Mouse (Mus musculus) heart, postnatal 0 days (tissue): ENCODE data around the gene Rnf126. TPM values are rescaled to one million over a fixed set of nuclear protein-coding genes. Genes with fewer than 3 reads are reported as not detected.

Experiments
- ATAC-seq: fragments of 200-750 bp; cut with Nextera tagmentation; 2 replicates; pipeline ENCODE4 v1.8.0; 2017; ENCODE audit warnings: low read depth, moderate number of reproducible peaks, moderate library complexity; ENCODE audit not compliant: insufficient read depth
- DNase-seq: peaks from one replicate; pipeline ENCODE4 v3.0.0-alpha.2; 2016; ENCODE audit warnings: low spot score
- H3K27ac ChIP-seq: fragments of 300-500 bp; sonication (generic); 2 replicates; pipeline ENCODE4 v1.5.1; 2014; ENCODE audit warnings: low read depth, mild to moderate bottlenecking
- H3K27me3 ChIP-seq: fragments of 300-500 bp; sonication (generic); 2 replicates; pipeline ENCODE4 v1.6.1; 2014; ENCODE audit warnings: low read length, mixed read lengths; ENCODE audit not compliant: control insufficient read depth, insufficient read depth
- H3K36me3 ChIP-seq: fragments of 300-500 bp; sonication (generic); replicated peaks from 2 replicates; pipeline ENCODE4 v1.6.1; 2014; ENCODE audit warnings: low read length, mixed read lengths; ENCODE audit not compliant: control insufficient read depth, insufficient read depth
- H3K4me1 ChIP-seq: fragments of 300-500 bp; sonication (generic); 2 replicates; pipeline ENCODE4 v1.6.1; 2014; ENCODE audit warnings: antibody characterized with exemption; ENCODE audit not compliant: control insufficient read depth, insufficient read depth
- H3K4me2 ChIP-seq: fragments of 300-500 bp; sonication (generic); 2 replicates; pipeline ENCODE4 v1.6.1; 2014; ENCODE audit warnings: low read depth, mild to moderate bottlenecking, low read length, moderate library complexity
- H3K4me3 ChIP-seq: fragments of 300-500 bp; sonication (generic); 2 replicates; pipeline ENCODE4 v1.5.1; 2014; ENCODE audit warnings: low read depth, low read length
- H3K9ac ChIP-seq: fragments of 300-500 bp; sonication (generic); replicated peaks from 2 replicates; pipeline ENCODE4 v1.6.1; 2014; ENCODE audit warnings: low read depth, low read length, mixed read lengths
- H3K9me3 ChIP-seq: fragments of 300-500 bp; sonication (generic); replicated peaks from 2 replicates; pipeline ENCODE4 v1.6.1; 2016; ENCODE audit warnings: low read length; ENCODE audit not compliant: control insufficient read depth
- CTCF ChIP-seq: IDR thresholded peaks from 2 replicates; pipeline ENCODE4 v1.5.1; 2016; ENCODE audit warnings: antibody characterized with exemption, control low read depth, low read depth
- EP300 ChIP-seq: IDR thresholded peaks from 2 replicates; pipeline ENCODE4 v1.6.1; 2016; ENCODE audit warnings: antibody characterized with exemption, low read depth
- WGBS: fragments of 180-500 bp; shearing (Covaris S2); extraction: QIAGEN DNeasy Blood & Tissue Kit; methylation state at CpG from one replicate; pipeline ENCODE4 v1.1.7; 2014; 5-methylcytosine and 5-hydroxymethylcytosine counted together
- polyA plus RNA-seq: library from polyadenylated mRNA; unstranded; fragments of >200 nt; fragmentation: Nextera tagmentation; extraction: Ambion mirVana; gene quantifications from 2 replicates; pipeline ENCODE4 v1.2.1, GENCODE M21; 2015
- total RNA-seq: library from RNA; depleted of rRNA; stranded (reverse); fragments of >200 nt; gene quantifications from 2 replicates; pipeline ENCODE4 v1.2.3, GENCODE M21; 2014; ENCODE audit warnings: low replicate concordance

Rnf126 gene
- total and polyA plus RNA-seq, 2 experiments from 2014 or later = 37.6 to 38.6 TPM

DNA sequence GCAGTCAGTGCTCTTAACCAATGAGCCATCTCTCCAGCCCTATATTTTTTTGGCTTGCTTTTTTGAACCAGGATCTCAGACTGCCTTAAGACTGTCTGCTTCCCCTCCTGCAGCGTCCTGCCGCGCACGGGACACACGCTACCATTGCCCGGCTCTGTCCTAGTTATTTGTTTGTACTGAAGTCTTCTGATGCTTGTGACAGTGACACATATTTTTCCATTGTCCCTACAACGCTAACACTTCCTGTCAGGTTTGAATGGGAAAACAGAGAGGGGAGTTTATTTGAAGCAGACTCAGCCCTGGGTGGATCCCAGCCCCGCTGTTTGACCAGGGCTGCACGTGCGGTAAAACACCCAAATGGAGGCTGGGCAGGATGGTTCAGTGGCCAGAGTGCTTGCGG lies 42.0 kb upstream of the Rnf126 start:
- Histone ChIP-seq H3K9ac (no peak overlapping the region), H3K4me3 (no peak overlapping the region)

DNA sequence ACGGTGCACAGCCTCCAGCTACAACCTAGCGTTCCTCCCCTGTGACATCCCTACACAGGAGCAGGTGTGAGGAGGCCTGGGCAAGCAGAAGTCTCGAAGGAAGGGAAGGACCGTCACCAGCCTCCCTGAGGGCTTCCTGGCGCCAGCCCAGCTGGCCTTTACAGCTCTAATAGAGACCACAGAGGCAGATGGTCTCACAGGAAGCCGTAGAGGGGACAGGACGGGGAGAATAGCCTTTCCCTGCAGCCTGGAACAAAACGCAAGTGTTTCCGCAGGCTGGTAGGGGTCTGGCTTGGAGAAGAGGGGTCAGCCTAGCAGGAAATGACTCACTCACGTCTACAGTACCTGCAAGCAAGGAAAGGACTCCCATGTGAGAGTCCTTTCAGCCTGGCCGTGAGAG lies 41.1 kb upstream of the Rnf126 start:
- WGBS = 57% methylated on average over 11 of the region's 11 CpGs
- Histone ChIP-seq H3K4me2 (peak overlapping the region; percentile 44), H3K4me1 (peaks cover 5% of the 10 kb centered on the region; the same call in 1 of the 2 replicates), H3K9me3 (no peaks in the 10 kb centered on the region), H3K4me3 (no peak overlapping the region), H3K9ac (no peak overlapping the region), H3K36me3 (no peaks in the 10 kb centered on the region; the same call in none of the 2 replicates), H3K27ac (peak overlapping the region; percentile 81), H3K27me3 (no peaks in the 10 kb centered on the region)
- ATAC-seq = no peak
- TF ChIP-seq CTCF (no peak), EP300 (peak; percentile 80)
- no peak for DNase-seq

More for the DNA sequence above, 42.0 kb upstream of the Rnf126 start:
- 62% methylated on average over 11 of the region's 11 CpGs for WGBS
- no peak for TF ChIP-seq CTCF
- no peak for TF ChIP-seq EP300
- no peaks in the 10 kb centered on the region for H3K27me3 ChIP-seq
- no peaks in the 10 kb centered on the region for H3K9me3 ChIP-seq
- ATAC-seq (no peak), DNase-seq (no peak)
- peaks cover under 1% of the 10 kb centered on the region; the same call in 1 of the 2 replicates for H3K4me1 ChIP-seq
- H3K4me2 ChIP-seq = no peak overlapping the region; the same call in 1 of the 2 replicates
- H3K36me3 ChIP-seq = no peaks in the 10 kb centered on the region; the same call in none of the 2 replicates
- peak overlapping the region; percentile 81 for H3K27ac ChIP-seq

DNA sequence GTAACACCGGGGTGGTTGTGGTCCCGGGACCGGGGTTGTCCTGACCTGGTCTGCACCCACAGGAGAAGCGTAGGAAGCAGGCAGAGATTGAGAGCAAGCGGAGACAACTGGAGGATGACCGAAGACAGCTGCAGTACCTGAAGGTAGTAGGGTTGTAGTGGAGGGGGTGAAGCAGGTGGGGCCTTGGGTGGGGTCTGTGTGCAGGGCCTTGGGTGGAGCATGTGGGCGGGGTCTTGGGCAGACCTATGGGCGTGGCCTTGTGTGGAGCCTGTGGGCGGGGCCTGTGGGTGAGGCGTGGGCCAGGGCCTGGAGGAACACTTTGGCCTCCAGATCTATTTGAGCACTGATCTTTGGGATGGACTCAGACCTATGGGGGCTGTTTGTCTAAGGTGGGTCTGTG lies 40.2 kb upstream of the Rnf126 start:
- H3K4me1 ChIP-seq = peaks cover 13% of the 10 kb centered on the region; the same call in 1 of the 2 replicates

DNA sequence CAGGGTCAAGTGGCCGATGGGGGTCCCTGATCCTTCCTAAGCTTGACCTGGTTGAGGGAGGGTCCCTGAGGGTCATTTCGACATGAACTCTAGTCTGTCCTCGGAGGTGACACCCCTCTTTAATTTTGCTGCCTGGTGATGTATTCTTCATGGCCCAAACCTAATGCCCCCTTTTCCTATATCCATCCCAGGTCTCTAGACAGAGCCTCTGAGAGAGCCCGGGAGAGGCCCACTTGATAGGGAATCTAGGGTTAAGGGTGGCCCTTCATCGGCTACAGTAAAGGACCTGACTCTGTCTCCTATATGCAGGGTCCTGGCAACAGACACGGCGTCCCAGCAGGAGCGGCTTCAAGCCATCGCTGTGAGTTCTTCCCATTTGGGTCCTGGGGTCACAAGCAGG lies 39.6 kb upstream of the Rnf126 start:
- 0 out of 2 replicates have a peak overlapping the region, but pooled peaks have one; percentile 9 for H3K4me3 ChIP-seq
- peak overlapping the region; percentile 81 for H3K27ac ChIP-seq
- TF ChIP-seq EP300 = no peak
- ATAC-seq (no peak), DNase-seq (no peak)
- H3K27me3 ChIP-seq = no peaks in the 10 kb centered on the region
- peak overlapping the region; percentile 44 for H3K4me2 ChIP-seq
- no peaks in the 10 kb centered on the region; the same call in 1 of the 2 replicates for H3K36me3 ChIP-seq
- 70% methylated on average over 9 of the region's 9 CpGs for WGBS
- H3K4me1 ChIP-seq = peaks cover 18% of the 10 kb centered on the region; the same call in 1 of the 2 replicates
- no peaks in the 10 kb centered on the region for H3K9me3 ChIP-seq
- H3K9ac ChIP-seq = no peak overlapping the region

More for the DNA sequence above, 40.2 kb upstream of the Rnf126 start:
- DNase-seq (no peak), ATAC-seq (no peak)
- Histone ChIP-seq H3K9me3 (no peaks in the 10 kb centered on the region), H3K27ac (peak overlapping the region; percentile 81), H3K4me3 (peak overlapping the region; percentile 9; the same call in 1 of the 2 replicates), H3K36me3 (no peaks in the 10 kb centered on the region; the same call in 1 of the 2 replicates), H3K4me2 (peak overlapping the region; percentile 44), H3K27me3 (no peaks in the 10 kb centered on the region), H3K9ac (no peak overlapping the region)
- 61% methylated on average over 10 of the region's 10 CpGs for WGBS
- TF ChIP-seq EP300 (no peak), CTCF (no peak)

DNA sequence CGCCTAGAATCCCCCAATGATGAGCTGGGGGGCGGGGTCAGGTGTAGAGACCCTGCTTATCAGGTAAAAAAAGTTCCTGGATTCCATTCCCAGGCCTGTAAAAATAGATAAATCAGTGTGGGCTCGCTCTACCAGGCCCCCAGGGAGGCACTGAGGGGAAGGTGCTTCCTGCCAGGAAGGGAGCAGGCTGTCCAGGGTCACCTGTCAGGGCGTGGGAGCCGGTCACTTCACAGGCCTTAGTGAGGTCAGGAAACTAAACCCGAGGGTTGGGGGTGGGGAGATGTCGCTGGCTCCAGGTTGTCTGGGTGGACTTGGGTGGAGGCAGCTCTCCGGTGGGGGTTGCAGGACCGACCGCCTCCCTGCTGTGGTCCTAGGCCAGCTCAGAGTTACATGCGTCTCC lies 38.9 kb upstream of the Rnf126 start:
- Histone ChIP-seq H3K9ac (no peak overlapping the region), H3K4me2 (peak overlapping the region; percentile 44), H3K27me3 (no peaks in the 10 kb centered on the region), H3K4me3 (peak overlapping the region; percentile 4; the same call in 1 of the 2 replicates), H3K27ac (peak overlapping the region; percentile 81), H3K4me1 (peaks cover 18% of the 10 kb centered on the region; the same call in 1 of the 2 replicates), H3K36me3 (no peaks in the 10 kb centered on the region; the same call in 1 of the 2 replicates), H3K9me3 (no peaks in the 10 kb centered on the region)
- WGBS = 39% methylated on average over 11 of the region's 11 CpGs
- ATAC-seq (peak; percentile 50), DNase-seq (peak; percentile 69)
- TF ChIP-seq CTCF (no peak), EP300 (peak; percentile 94)
